In the genomic region with DNA sequence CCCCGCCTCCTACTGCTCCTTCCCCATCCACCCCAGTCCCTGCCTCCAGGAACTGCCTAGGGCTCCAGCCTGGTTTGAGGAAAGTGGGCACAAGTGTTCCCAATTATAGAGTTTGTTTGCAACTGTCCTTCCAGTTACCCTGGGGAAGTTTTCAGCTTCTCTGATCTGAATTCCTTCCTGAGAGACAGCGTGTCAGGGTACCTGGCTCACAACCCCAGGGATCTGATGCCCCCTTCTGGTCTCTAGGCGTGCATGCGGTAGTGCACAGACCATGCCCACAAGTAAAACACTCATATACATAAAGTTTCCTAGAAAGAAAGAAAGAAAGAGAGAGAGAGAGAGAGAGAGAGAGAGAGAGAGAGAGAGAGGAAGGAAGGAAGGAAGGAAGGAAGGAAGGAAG, we compare ENCODE assay signal across 15 mouse cellular contexts. TPM values are rescaled to one million over a fixed set of nuclear protein-coding genes. Genes with fewer than 3 reads are reported as not detected.
DNase-seq lines count a peak whose midpoint lies in the region; ATAC-seq and TF ChIP-seq lines count a peak whose summit lies in the region.
"Had no signal": no experiment of that assay in that cellular context is flagged by ENCODE, and none has a peak within 500 bp of the region (broad histone marks: within the 10 kb centered on the region; RNA-seq: fewer than 3 reads in every experiment).

No protein-coding gene starts in this region.

- no peaks in the 10 kb centered on the region for H3K27me3 ChIP-seq in kidney, postnatal 0 days (ENCODE audit: insufficient read depth, low read length)
- H3K27me3 ChIP-seq in kidney, embryonic 16.5 days (ENCODE audit: insufficient read depth, low read length): no peaks in the 10 kb centered on the region
- H3K27me3 ChIP-seq in neural tube, embryonic 11.5 days (ENCODE audit: control insufficient read depth, insufficient read depth, low read length): no peaks in the 10 kb centered on the region
- 0 out of 2 replicates have a peak, but pooled peaks cover 3% of the 10 kb centered on the region for H3K27me3 ChIP-seq in neural tube, embryonic 15.5 days (replicated peaks)
- H3K27me3 ChIP-seq: heart, embryonic 15.5 days; limb, embryonic 15.5 days; neural tube, embryonic 12.5 days; Patski; stomach, embryonic 15.5 days had no signal

- H3K27ac ChIP-seq in kidney, postnatal 0 days: no peak overlapping the region
- no peak overlapping the region for H3K27ac ChIP-seq in kidney, embryonic 16.5 days (ENCODE audit: low read length)
- H3K27ac ChIP-seq in neural tube, embryonic 11.5 days (ENCODE audit: low read depth, low read length): no peak overlapping the region
- no peak overlapping the region for H3K27ac ChIP-seq in neural tube, embryonic 15.5 days (replicated peaks)
- H3K27ac ChIP-seq: heart, embryonic 15.5 days; limb, embryonic 15.5 days; neural tube, embryonic 12.5 days; stomach, embryonic 15.5 days had no signal

- H3K36me3 ChIP-seq in kidney, postnatal 0 days (ENCODE audit: insufficient read depth, low read length): no peaks in the 10 kb centered on the region
- H3K36me3 ChIP-seq in kidney, embryonic 16.5 days (ENCODE audit: insufficient read depth, low read length): no peaks in the 10 kb centered on the region
- H3K36me3 ChIP-seq in neural tube, embryonic 11.5 days (ENCODE audit: control insufficient read depth, insufficient read depth, low read length): no peaks in the 10 kb centered on the region
- H3K36me3 ChIP-seq in neural tube, embryonic 15.5 days: no peaks in the 10 kb centered on the region
- H3K36me3 ChIP-seq: heart, embryonic 15.5 days; limb, embryonic 15.5 days; neural tube, embryonic 12.5 days; stomach, embryonic 15.5 days had no signal

- H3K9me3 ChIP-seq in kidney, postnatal 0 days (replicated peaks; ENCODE audit: low read length): no peaks in the 10 kb centered on the region
- peaks cover 13% of the 10 kb centered on the region for H3K9me3 ChIP-seq in kidney, embryonic 16.5 days (ENCODE audit: low read length)
- H3K9me3 ChIP-seq in neural tube, embryonic 11.5 days (ENCODE audit: control insufficient read depth, low read length): no peaks in the 10 kb centered on the region
- H3K9me3 ChIP-seq in neural tube, embryonic 15.5 days (replicated peaks): peaks cover 7% of the 10 kb centered on the region; the same call in 1 of the 2 replicates
- H3K9me3 ChIP-seq: limb, embryonic 15.5 days; stomach, embryonic 15.5 days had no signal

- H3K9ac ChIP-seq in kidney, postnatal 0 days (ENCODE audit: low read depth, low read length): no peak overlapping the region
- H3K9ac ChIP-seq in kidney, embryonic 16.5 days (replicated peaks; ENCODE audit: low read length): no peak overlapping the region
- H3K9ac ChIP-seq in neural tube, embryonic 11.5 days (ENCODE audit: low read length): no peak overlapping the region
- H3K9ac ChIP-seq in neural tube, embryonic 15.5 days (replicated peaks): no peak overlapping the region
- H3K9ac ChIP-seq: heart, embryonic 15.5 days; limb, embryonic 15.5 days; neural tube, embryonic 12.5 days; stomach, embryonic 15.5 days had no signal

- no peak for ATAC-seq in kidney, postnatal 0 days (replicated peaks; ENCODE audit: low FRiP score, low read depth)
- ATAC-seq in kidney, embryonic 16.5 days (ENCODE audit: low FRiP score, low TSS enrichment): no peak
- ATAC-seq in neural tube, embryonic 11.5 days (ENCODE audit: insufficient read depth, low FRiP score, low TSS enrichment): no peak
- no peak for ATAC-seq in neural tube, embryonic 15.5 days (ENCODE audit: low FRiP score)
- ATAC-seq in megakaryocyte progenitor cell, adult 5-6 weeks (replicated peaks; ENCODE audit: poor library complexity): peak; percentile 54; the same call in 1 of the 2 replicates
- ATAC-seq: Patski had no signal

- 0 out of 2 replicates have a peak, but pooled peaks cover 8% of the 10 kb centered on the region for H3K4me1 ChIP-seq in kidney, postnatal 0 days (replicated peaks; ENCODE audit: insufficient read depth, low read length)
- peaks cover 18% of the 10 kb centered on the region for H3K4me1 ChIP-seq in kidney, embryonic 16.5 days (ENCODE audit: insufficient read depth, low read length)
- peaks cover 5% of the 10 kb centered on the region; the same call in 1 of the 2 replicates for H3K4me1 ChIP-seq in neural tube, embryonic 11.5 days (ENCODE audit: control insufficient read depth, insufficient read depth, low read length)
- peaks cover 6% of the 10 kb centered on the region for H3K4me1 ChIP-seq in neural tube, embryonic 15.5 days

- TF ChIP-seq CTCF in kidney, postnatal 0 days (IDR thresholded peaks at IDR 0.05; ENCODE audit: low read depth): peak; percentile 64

- H3K4me2 ChIP-seq in kidney, postnatal 0 days (ENCODE audit: low read length): no peak overlapping the region
- H3K4me2 ChIP-seq in kidney, embryonic 16.5 days (replicated peaks; ENCODE audit: low read depth, low read length): no peak overlapping the region
- no peak overlapping the region for H3K4me2 ChIP-seq in neural tube, embryonic 11.5 days (ENCODE audit: low read depth)
- no peak overlapping the region for H3K4me2 ChIP-seq in neural tube, embryonic 15.5 days
- H3K4me2 ChIP-seq: heart, embryonic 15.5 days; limb, embryonic 15.5 days; neural tube, embryonic 12.5 days; stomach, embryonic 15.5 days had no signal

- DNase-seq in adrenal gland, postnatal 14 days: peak; percentile 35
- DNase-seq in adrenal gland, adult 18-20 months (ENCODE audit: low spot score in 2 of 2): no peak
- DNase-seq in kidney, postnatal 0 days (ENCODE audit: low spot score): peak; percentile 60
- DNase-seq in neural tube, embryonic 11.5 days (ENCODE audit: low spot score): peak; percentile 30
- DNase-seq in frontal cortex, postnatal 36 days (ENCODE audit: low spot score in 2 of 2): no peak
- DNase-seq: right cerebral cortex, postnatal 14 days had no signal

- 42% methylated on average over 4 of the region's 4 CpGs for WGBS in kidney, postnatal 0 days
- WGBS in kidney, embryonic 16.5 days: 40% methylated on average over 4 of the region's 4 CpGs
- 36% methylated on average over 4 of the region's 4 CpGs for WGBS in neural tube, embryonic 11.5 days
- WGBS in neural tube, embryonic 15.5 days: 37% methylated on average over 4 of the region's 4 CpGs

- H3K4me3 ChIP-seq in kidney, postnatal 0 days (replicated peaks; ENCODE audit: low read depth, low read length): no peak overlapping the region
- no peak overlapping the region for H3K4me3 ChIP-seq in kidney, embryonic 16.5 days (ENCODE audit: low read length)
- no peak overlapping the region for H3K4me3 ChIP-seq in neural tube, embryonic 11.5 days (ENCODE audit: low read depth, low read length)
- H3K4me3 ChIP-seq in neural tube, embryonic 15.5 days (replicated peaks): no peak overlapping the region
- H3K4me3 ChIP-seq: heart, embryonic 15.5 days; limb, embryonic 15.5 days; neural tube, embryonic 12.5 days; stomach, embryonic 15.5 days had no signal

RNA-seq across cellular contexts. Expression of a gene that starts 1.2 kb away (rescaled TPM):
- total RNA-seq in adrenal gland, postnatal 14 days (2021): 0.59 and 0.75 TPM in 2 replicates
- total RNA-seq in adrenal gland, adult 18-20 months (2021): 1 to 10 TPM in 1 of 2 experiments, under 1 TPM in 1; 0.20 to 1.1 TPM
- 0.39 and 0.54 TPM in 2 replicates for polyA plus RNA-seq in kidney, postnatal 0 days (2015; fragmentation: Nextera tagmentation; extraction: Ambion mirVana)
- 0.76 and 0.86 TPM in 2 replicates for polyA plus RNA-seq in kidney, embryonic 16.5 days (2015; fragmentation: Nextera tagmentation; extraction: Ambion mirVana)
- 0.62 and 0.93 TPM in 2 replicates for polyA plus RNA-seq in neural tube, embryonic 11.5 days (2014; fragmentation: Nextera tagmentation; extraction: Ambion mirVana)
- polyA plus RNA-seq in neural tube, embryonic 15.5 days (2015; fragmentation: Nextera tagmentation; extraction: Ambion mirVana): 1.0 and 1.1 TPM in 2 replicates
- not detected in 2 replicates for total RNA-seq in megakaryocyte progenitor cell, adult 5-6 weeks (2015)
- not detected in 2 replicates for total RNA-seq in megakaryocyte progenitor cell, adult 5-6 weeks (2017)
- total RNA-seq: megakaryocyte-erythroid progenitor cell, adult 5-6 weeks had no signal

RNA-seq across cellular contexts. Expression of a gene that starts 30.4 kb away (rescaled TPM):
- 0.67 and 0.75 TPM in 2 replicates for total RNA-seq in adrenal gland, postnatal 14 days (2021)
- total RNA-seq in adrenal gland, adult 18-20 months (2021): under 1 TPM; 0.10 to 0.36 TPM
- 0.04 and 0.08 TPM in 2 replicates for polyA plus RNA-seq in kidney, postnatal 0 days (2015; fragmentation: Nextera tagmentation; extraction: Ambion mirVana)
- polyA plus RNA-seq in kidney, embryonic 16.5 days (2015; fragmentation: Nextera tagmentation; extraction: Ambion mirVana): 0.11 TPM in 1 of 2 replicates, not detected in the other
- polyA plus RNA-seq in neural tube, embryonic 11.5 days (2014; fragmentation: Nextera tagmentation; extraction: Ambion mirVana): not detected in 2 replicates
- polyA plus RNA-seq in neural tube, embryonic 15.5 days (2015; fragmentation: Nextera tagmentation; extraction: Ambion mirVana): 0.51 TPM in 1 of 2 replicates, not detected in the other
- total RNA-seq in megakaryocyte progenitor cell, adult 5-6 weeks (2015): not detected in 2 replicates
- not detected in 2 replicates for total RNA-seq in megakaryocyte progenitor cell, adult 5-6 weeks (2017)
- total RNA-seq: megakaryocyte-erythroid progenitor cell, adult 5-6 weeks had no signal
- polyA plus RNA-seq: neural tube, embryonic 12.5 days; Patski had no signal

Comparison
In these comparisons a context has a peak if more than half of its experiments do, and no peak if none do; other contexts are left out.
1. DNase-seq: peak in adrenal gland, postnatal 14 days (single experiment), kidney, postnatal 0 days (single experiment) and neural tube, embryonic 11.5 days (single experiment); none in adrenal gland, adult 18-20 months (0 of 2) and frontal cortex, postnatal 36 days (0 of 2).